Mouse (Mus musculus) kidney, adult 18-20 months (tissue): ENCODE results near the gene Sec16b.

Experiments used
- DNase-seq: peaks from one replicate; pipeline ENCODE4 v3.0.0; 2021

The Sec16b gene

DNA sequence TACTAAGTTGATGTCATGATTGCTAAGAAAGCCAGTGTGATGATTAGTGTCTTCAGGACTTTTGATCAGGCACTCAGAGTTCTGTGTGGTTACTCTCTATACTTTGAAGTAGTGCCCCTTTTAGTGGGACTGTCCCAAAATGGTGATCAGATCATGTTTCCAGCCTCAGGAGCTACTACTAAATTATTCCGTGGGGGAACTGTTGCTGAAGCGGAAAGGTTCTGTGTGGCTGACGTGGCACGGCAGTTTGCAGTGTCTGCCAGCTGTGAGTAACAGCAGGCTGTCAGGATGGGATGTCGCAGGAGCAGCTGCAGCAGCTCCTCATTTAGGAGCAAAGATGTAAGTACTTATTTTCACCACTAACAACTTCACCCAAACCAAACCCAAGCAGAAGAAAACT, at the start of gene Sec16b:
Gene Sec16b, plus strand, starts transcription at position 207 of the 400 bp plus-strand sequence.
- DNase-seq, result no peak

DNA sequence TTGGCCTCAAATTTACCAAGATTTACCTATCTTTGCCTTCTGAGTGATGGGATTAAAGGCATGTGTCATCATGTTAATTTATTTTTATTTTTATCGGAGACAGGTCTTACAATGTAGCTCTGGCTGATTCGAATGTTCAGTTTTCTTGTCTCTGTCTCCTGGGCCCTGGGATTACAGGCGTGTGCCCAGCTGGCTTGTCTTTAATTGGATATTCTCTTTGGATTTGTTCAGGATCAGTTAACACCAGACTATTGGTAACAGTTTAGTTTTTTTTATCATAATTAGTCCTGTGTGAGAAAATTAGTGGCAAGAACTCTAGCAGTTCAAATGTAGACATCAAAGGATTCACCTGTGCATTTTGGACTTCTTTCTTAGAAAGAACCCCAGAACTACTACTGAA, 48.7 kb upstream of the Sec16b start:
- DNase-seq, result no peak

DNA sequence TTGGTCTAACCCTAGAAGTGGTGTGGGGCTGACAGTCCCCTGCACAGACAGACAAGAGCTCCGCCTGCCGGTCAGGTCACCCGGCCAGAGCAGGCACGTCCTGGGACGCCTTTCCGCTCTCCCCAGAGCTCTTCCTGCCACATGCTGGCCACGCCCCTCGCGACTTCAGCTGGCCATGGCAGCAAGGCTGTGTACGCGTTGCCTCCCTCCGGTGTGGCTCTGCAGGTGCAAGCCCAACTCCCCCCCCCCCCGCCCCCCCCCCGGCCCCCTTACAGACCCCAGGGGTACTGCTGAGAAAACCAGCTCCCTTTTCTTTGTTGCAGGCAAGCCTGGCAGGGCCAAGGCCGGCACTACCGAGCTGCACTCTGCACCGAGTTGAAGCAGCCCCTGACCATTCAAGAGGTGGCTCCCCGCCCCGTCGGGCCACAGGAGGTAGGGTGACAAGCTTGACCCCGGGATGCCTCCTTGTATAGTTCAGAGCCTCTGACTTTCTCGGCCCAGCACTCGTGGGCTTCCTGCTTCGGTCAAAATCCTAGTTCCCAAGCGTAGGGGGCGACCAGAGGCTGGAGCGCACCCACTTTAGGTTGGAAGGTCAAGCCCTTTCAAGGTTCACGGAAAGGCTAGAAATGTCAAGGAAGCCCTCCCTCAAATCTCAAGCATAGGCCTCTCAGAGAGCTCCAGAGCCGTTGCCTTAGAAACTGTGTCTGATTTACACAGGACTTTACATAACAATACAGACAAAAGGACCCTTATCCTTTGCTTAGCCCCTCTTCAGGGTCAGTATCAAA, 47.9 kb upstream of the Sec16b start, which contains the start of gene Cryzl2:
Gene Cryzl2, plus strand, starts transcription at position 157 of the 788 bp plus-strand sequence.
- DNase-seq, result peak; percentile 88

DNA sequence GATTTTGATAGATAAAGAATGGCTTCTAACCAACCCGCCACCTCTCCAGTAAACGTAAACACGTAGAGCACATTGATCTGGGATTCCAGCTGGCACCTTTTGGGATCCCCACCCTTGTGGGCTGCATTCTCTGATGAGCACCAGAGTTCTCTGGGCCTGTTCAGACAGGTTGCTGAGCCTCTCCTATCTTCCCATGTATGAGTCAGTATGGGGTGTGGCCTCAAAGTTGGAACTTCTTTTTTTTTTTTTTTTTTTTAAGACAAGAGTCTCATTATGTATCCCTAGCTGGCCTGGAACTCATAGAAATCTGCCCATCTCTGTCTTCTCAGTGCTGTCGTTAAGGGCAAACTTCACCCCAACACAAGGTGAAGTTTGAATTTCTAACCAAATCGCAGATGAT, 46.6 kb upstream of the Sec16b start:
- DNase-seq, result no peak

DNA sequence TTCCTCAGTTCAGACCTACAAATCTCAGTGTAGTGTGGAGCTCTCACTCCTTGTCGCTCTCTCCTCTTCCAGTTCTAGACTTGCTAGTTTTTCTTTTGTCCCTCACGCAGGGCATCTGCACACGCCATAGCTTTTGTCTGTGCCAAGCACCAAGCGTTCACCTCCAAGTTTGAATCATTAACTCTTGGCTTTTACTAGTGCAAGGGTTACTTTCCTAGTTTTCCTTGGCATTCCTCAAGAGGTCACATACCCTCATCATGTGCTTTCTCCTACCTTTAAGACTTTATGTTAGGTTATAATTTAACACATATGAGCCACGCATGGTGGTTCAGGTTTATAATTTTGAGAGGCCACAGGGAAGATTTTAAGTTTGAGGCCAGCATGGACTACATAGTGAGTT, 45.3 kb upstream of the Sec16b start:
- peak; percentile 34 for DNase-seq

DNA sequence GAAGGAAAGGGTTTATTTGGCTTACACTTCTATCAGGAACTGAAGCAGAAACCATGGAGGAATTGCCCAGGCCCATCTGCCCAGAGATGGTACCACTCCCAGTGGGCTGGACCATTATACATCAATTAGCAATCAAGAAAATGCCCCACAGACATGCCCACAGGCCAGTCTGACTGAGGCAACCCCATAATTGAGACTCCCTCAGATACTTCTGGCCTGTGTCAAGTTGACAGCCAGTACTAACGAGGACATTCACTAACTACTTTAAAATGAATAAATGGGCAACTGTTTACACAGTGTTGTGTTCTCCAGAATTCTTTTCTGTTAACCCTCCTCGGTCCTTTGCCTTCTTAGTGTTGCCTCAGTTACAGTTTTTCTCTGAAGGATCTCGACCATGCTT, 44.2 kb upstream of the Sec16b start:
- no peak for DNase-seq

DNA sequence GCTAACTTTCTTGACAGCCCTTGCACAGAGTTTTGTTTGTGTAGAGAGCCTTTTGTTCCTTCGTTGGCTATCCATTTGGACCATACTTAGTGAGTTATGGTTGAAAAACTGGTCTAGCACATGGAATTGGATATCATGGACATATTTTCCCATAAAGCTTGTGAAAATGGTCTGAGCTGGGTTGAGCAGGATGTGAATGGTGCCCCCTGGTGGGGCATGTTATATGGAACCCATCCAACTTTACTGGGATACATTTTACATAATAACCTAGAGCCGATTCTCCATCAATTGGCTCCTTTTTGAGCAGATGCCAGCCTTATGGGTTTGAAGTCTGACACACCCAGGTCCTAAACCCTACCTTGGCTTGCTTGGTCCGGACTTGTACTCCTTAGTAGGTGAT, 41.3 kb upstream of the Sec16b start:
- peak; percentile 70 for DNase-seq

DNA sequence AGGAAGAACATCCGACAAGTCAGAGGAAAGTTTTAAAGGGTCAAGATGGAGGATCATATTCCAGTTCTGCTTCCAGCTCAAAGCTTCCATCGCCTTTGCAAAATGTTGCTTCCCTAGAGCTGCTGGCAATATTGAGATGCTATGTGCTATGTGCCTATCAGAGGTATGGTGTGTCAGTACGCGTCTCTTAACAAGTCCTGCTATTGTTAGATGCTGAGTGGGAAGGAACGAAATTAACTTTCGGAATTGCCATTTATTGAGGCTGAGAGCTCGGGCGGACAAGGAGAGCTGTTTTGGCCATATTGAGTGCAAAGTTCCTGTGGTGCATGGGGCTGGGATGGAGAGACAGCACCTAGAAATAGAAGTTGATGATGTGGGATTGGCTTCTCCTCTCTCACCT, 38.7 kb upstream of the Sec16b start:
- no peak for DNase-seq

DNA sequence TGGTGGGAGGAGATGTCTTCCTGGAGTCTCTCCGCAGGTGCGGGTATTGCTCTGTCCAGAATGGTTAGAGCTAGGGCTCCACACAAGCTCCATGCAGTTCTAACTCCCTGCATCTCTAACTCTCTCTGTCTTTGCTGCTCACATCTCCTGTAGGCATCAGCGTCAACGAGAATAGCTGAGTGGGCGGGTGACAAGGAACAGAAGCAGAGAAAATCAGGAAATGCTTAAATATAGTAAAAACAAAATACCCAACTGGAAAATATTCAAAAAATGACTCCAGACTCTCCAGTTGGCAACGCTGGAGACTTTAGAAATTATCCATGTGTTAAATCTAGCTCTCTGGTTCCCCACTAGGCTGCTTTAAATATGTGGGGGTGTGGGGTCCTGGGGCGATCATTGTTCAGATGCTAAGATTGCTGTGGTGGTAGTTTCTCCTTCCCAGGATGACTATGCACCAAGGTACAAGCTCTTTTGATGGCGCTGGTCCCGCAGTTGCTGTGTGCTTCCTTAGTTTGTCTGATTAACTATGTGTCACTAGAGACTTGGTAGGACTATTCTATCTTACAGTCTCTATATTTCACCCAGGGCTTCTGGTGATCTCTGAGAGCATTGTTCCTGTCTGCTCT, 35.7 kb upstream of the Sec16b start:
- DNase-seq, result no peak

DNA sequence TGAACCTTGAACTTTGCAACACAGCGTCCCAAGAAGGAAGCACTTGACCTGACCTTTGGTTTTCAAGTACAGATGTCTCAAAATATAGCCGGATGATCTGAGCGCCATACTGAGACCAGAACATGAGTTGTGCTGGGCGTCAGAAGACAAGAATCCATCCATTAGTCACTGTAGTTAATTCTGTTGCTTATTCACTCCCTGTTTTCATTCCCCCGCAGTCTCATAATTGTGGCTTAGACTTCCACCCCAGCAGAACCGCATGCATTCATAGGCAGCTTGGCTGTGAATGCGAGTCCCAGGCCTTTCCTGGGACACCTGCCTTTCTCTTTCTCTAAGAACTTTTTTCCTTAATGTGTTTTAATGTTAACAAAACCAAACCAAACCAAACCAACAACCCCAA, 33.8 kb upstream of the Sec16b start:
- no peak for DNase-seq

DNA sequence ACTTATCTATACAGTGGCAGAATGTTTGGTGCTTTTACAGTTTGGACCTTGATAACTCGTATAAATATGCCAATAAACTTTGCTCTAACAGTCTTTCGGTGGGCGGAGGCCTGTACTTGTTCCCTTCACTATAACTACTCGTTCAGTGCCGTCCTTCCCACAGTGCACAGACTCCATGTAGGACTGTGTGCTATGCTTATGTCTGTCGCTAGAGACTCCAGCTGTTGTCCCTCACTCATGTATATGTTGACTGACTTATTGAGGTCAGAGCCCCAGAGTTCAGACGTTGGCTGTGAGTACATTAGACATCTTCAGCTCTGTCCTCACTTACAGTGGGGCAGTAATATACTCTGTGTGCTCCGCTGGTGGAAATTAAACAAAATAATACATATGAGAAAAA, 31.7 kb upstream of the Sec16b start:
- DNase-seq, result no peak

DNA sequence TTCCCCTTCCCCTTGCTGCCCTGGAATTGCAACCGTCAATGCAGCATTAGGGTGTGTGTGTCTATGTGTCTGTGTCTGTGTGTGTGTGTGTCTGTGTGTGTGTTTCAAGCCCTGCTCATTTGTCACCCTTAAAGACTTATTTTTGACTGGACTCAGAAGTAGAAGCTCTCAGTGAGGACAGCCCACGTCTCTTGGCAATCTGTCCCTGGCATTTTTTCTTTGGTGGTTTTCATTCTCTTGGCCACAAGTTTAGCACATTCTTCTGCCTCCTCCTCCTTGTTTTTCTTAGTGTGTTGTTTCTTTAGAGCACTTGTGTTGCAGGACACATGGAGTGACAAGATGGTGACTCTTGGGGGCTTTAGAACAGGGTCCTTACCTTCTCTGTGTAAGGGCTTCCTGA, 30.3 kb upstream of the Sec16b start:
- no peak for DNase-seq

DNA sequence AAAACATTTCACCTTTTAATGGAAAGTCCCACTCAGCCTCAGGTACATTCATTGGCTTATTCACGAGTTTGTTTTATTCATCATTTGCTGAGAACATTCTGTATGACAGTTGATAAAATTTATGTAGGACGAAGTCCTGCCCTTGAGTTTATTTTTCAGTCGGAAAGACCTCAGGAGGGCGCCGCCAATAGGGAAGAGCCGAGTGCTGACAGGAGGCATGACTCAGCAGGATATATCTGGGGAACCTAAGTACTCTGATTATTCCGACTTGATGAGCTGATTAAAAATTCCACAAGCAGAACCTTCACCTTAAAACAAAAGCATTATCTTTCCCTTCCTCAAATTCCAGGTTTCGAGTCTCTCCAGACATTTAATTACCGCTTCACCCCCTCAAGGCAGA, 26.4 kb upstream of the Sec16b start:
- DNase-seq, result no peak

DNA sequence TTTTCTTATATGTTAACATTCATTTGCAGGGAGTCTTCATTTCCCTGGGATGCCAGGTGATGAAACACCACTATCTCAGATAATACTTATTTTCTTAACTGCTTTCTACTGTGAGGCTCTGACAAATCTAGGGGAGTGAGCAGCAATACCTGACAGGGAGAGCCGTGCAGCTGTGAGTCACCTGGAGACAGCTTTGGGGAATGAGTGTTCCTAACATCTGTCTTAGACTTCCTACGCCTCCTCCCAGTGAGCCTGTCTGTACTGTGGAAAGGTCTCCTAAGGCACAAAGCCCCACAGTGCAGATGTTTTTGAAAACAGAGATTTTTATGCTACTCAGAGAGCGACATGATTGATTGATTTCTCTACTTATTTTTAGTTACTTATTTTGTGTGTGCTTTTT, 25.6 kb upstream of the Sec16b start:
- no peak for DNase-seq

DNA sequence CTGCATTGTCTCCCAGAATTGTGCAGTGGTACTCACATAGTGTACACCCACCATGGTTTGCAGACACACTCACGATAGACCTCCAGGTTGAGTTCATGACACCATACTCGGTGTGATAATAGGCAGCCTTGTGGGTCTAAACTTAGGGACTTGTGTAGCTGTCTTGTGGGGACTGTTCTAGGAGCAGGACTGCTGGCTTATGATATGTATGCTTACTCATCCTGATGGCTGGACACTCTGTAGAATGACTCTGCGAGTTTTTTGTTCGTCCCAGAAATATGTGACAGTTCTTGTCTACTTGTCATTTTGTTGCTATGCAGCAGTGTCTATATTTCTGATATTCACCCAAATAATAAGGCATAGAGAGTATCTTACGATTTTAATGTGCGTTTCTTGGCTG, 24.9 kb upstream of the Sec16b start:
- no peak for DNase-seq

DNA sequence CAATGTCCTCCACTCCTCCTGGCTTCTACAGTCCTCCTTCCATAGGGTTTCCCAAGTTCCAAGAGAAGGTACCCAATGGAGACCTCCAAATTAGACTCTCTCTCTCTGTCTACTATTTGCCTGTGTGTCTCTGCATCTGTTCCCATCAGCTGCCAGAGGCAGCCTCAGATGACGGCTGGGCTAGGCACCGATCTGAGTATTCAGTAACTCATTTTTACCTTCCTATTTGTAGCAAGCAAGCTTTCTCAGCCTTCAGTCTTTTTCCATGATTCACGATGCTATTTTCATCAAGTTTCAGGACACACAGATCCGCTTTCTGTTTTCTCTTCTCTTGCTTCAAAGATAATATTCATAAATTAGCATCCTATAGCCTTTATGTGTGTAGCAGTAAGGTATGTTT, 22.4 kb upstream of the Sec16b start:
- DNase-seq, result no peak

DNA sequence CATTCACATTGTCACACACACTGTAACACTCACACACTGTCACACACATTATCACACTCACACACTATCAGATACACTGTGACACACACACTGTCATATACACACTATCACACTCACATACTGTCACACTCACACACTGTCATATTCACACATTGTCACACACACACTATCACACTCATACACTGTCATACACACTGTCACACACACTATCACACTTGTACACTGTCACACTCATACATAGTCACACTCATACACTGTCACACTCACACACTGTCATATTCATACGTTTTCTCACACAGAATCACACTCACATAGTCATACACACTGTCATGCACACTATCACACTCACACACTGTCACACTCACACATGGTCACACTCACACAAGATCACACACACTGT, 5.9 kb upstream of the Sec16b start:
- no peak for DNase-seq

DNA sequence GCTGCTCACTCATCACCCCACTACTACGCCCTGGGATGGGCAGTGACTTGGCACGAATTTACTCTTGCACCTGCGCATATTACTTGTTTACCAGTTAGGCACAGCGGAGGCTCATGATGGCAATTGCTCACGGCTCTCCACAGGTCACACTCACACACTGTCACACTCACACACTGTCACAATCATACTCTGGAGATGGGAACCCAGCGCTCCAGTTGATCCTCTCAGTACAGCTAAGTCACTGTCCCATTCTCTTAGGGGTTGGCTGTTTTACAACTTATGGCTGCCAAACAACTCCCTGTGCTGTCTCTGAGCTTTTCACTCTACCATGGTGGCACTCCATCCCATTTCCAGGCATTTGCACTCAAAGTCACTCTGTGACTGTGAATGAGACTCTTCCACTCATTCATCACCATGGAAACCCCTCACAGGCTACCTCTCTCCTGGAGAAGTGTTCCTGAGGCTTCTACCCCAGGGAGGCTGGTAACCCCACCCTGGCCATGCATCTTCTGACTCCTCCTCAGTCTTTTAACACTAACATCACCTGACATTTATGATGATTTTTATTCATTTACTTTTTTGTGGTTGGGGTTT, 5.1 kb upstream of the Sec16b start:
- DNase-seq, result no peak

DNA sequence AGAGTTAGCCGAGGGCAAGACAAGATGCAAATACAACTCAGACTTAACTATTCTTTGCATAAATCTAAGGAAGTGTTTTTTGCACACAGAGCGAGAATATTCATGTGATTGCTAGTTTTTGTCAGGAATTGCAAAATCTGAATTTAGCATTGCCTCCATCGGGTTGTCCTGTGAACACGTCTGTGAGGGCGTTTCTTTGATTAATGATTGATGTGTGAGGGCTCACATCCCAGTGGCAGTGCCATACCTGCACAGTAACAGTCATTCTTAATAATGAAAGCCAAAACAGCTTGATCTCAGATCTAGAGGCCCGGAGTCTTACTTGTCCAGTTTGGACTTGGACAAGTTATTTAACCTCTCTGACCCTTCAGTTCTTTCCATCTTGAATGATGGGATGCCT, 3.5 kb upstream of the Sec16b start:
- no peak for DNase-seq

DNA sequence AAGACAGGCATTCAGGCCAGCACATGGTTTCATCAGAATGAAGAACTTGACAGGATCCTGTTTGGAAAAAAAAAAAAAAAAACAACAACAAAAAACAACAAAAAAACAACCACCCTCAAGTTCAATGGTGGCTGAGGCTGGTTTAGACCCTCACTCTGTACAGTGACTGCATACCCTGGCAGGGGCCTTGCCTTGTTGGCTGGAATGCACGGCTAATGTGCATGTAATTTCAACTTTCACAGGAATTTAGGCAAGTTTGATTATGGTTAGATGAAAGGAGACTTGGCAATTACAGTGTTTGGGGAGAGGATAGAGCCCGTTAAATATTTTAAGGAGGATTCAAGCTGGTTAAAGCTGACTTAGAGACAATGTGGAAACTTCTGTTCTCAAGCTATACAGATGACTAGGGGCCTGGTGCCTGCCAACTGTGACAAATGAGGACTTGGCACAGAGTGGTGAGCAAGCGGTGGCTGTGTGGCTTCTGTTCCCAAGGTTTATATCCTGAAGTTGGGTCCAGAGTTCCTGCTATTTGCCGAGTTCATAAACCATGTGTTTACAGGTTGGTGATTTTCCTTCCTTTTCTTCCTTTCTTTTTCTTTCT, 567 bp downstream of the Sec16b start:
- peak; percentile 11 for DNase-seq

DNA sequence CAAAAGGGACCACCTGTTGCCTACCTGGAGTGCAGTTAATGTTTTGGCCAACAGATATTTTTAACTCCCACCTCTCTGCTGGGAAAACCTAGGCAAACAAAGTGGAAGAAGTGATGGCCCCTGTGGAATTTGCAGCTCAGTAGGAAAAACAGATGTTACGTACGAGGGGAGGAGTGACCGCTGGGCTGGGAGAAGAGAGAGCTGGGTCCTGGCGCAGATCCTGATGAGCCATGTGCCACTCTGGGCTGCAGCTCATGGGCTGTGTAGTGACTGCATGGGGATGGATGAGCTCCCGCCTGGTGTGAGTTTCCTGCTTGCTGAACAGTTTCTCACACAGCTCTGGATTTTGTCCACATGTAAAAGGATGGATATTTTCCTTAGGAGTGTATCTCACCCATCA, 1.3 kb downstream of the Sec16b start:
- DNase-seq, result no peak

DNA sequence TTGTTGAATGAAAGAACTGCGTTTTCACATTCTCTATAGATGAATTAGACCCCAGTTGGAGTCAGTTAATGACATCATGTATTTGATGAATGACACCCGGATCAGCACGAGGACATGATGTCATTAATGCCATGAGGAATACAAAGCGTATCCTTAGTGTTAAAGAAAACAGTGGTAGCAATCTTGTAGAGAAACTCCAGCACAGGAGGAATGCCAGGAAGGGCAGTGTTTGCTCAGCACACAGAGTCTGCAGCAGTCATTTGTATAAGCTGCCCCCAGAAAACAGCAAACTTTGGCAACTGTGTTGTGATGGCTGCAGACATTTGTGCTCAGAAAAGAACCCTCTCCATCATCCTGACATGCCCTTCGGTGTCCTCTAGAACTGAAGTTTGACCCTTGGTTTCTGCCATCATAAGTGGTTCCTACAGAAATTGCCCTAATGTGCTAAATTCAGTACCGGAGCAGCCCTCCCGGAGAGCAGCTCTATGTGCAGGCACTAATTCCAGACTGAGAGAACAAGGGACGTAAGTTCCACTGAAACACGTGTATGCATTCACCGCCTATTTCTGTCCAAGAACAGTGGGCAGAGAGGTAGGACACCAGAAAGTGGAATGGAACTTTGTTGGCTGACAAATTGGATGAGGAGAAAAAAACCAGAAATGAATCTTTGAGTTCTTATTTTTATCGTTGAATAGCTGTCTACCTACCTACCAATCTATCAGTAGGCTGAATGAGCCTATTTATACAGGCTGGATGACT, 6.3 kb downstream of the Sec16b start:
- no peak for DNase-seq

DNA sequence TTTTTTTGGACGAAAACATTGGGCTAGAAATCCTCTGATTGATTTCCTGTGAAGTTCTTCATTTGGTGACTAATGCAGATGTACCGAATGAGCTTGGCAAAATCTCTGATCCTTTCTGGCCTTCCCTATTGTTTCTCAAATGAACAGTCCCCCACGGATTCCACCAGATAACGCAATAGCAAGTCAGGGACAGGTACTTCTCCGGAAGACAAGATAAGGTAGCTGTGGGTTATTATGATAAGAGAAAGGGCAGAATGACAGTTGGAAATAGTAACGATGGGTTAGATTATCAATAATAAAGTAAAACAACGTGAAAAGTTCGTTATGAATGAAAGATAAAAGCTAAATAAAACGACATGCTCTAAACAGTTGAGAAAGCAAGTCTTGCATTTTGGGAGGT, 7.0 kb downstream of the Sec16b start:
- DNase-seq, result no peak
